Mouse (Mus musculus): Measurements from ENCODE around the gene Depdc1b.

GRCm38 (mm10) chr13:108301411-108301810 is 14.7 kb upstream of the Depdc1b start:
- no peak for TF ChIP-seq GATA1 (IDR thresholded peaks at IDR 0.05; ENCODE audit: low read length)
- no peak for TF ChIP-seq TAL1 (IDR thresholded peaks at IDR 0.05; ENCODE audit: low read length)

Measured in erythroblast, embryonic 14.5 days (primary cell).